Mouse (Mus musculus) left cerebral cortex, adult 8-10 months (tissue): ENCODE data around the gene Slc26a8. TPM values are rescaled to one million over a fixed set of nuclear protein-coding genes. Genes with fewer than 3 reads are reported as not detected.
"Not testable (repeated sequence)": the region's sequence is repeated elsewhere in the genome, so short reads cannot be mapped to it uniquely, and the experiment has no call there.

Source experiments
- DNase-seq, 2 experiments: peaks; one replicate each; pipeline ENCODE4 v3.0.0; 2022; ENCODE audit warnings: low spot score in 2 of 2
- total RNA-seq, 4 experiments: library from RNA; stranded (reverse); gene quantifications; 2 replicates each; pipeline ENCODE4 v1.2.4; 2022

Slc26a8 gene
- 1 to 10 TPM; 6.0 to 8.4 (median 6.9) TPM for total RNA-seq

GRCm38 (mm10) chr17:28689586-28690283 lies at the start of gene Slc26a8:
Slc26a8 (minus strand) TSS chr17:28690233.
- no peak for DNase-seq

GRCm38 (mm10) chr17:28739244-28739643 lies 49.2 kb upstream of the Slc26a8 start:
- no peak for DNase-seq

- no peak for DNase-seq
These were observed 47.9 kb upstream of the Slc26a8 start for GRCm38 (mm10) chr17:28737973-28738372.

GRCm38 (mm10) chr17:28736486-28736885 lies 46.5 kb upstream of the Slc26a8 start:
- DNase-seq, result no peak

GRCm38 (mm10) chr17:28735317-28736105 lies 45.5 kb upstream of the Slc26a8 start:
- no peak for DNase-seq

GRCm38 (mm10) chr17:28727511-28727910 lies 37.5 kb upstream of the Slc26a8 start:
- DNase-seq, result not testable (repeated sequence)

GRCm38 (mm10) chr17:28725783-28726182 lies 35.8 kb upstream of the Slc26a8 start, which contains the start of gene AC170998.1:
AC170998.1 (plus strand) TSS chr17:28726083.
- DNase-seq, result no peak

GRCm38 (mm10) chr17:28717535-28717934 lies 27.5 kb upstream of the Slc26a8 start:
- DNase-seq, result no peak

- no peak for DNase-seq
These were observed 26.0 kb upstream of the Slc26a8 start for GRCm38 (mm10) chr17:28715832-28716548.

GRCm38 (mm10) chr17:28714006-28714405 lies 24.0 kb upstream of the Slc26a8 start:
- no peak for DNase-seq

GRCm38 (mm10) chr17:28712305-28712704 lies 22.3 kb upstream of the Slc26a8 start:
- DNase-seq, result no peak

- no peak for DNase-seq
These were observed 21.2 kb upstream of the Slc26a8 start for GRCm38 (mm10) chr17:28711237-28711636.

GRCm38 (mm10) chr17:28710291-28710688 lies 20.3 kb upstream of the Slc26a8 start:
- no peak for DNase-seq

GRCm38 (mm10) chr17:28709552-28710290 lies 19.7 kb upstream of the Slc26a8 start:
- DNase-seq, result no peak

- no peak for DNase-seq
These were observed 19.0 kb upstream of the Slc26a8 start for GRCm38 (mm10) chr17:28708989-28709388.

- DNase-seq, result no peak
These were observed 17.8 kb upstream of the Slc26a8 start for GRCm38 (mm10) chr17:28707816-28708215.

GRCm38 (mm10) chr17:28707136-28707627 lies 17.1 kb upstream of the Slc26a8 start:
- DNase-seq, result no peak

- DNase-seq, result no peak
These were observed 16.7 kb upstream of the Slc26a8 start for GRCm38 (mm10) chr17:28706697-28707096.

- DNase-seq, result no peak
These were observed 12.6 kb upstream of the Slc26a8 start for GRCm38 (mm10) chr17:28702646-28703045.

GRCm38 (mm10) chr17:28701737-28702136 lies 11.7 kb upstream of the Slc26a8 start:
- DNase-seq, result no peak

GRCm38 (mm10) chr17:28701171-28701570 lies 11.1 kb upstream of the Slc26a8 start:
- no peak for DNase-seq
